Mouse (Mus musculus) midbrain, embryonic 15.5 days (tissue): ENCODE measurements at regions not wholly inside any gene's neighbourhood (a gene's known extent, or its start where the extent isn't known, plus 50 kb on each side); places are given as distances from the start of the nearest gene placed in this dataset.

Experiments
- ATAC-seq: fragments of 200-750 bp; cut with Nextera tagmentation; replicated peaks from 2 replicates; pipeline ENCODE4 v1.8.0; 2017; ENCODE audit warnings: moderate TSS enrichment
- H3K27ac ChIP-seq: fragments of 300-500 bp; sonication (generic); 2 replicates; pipeline ENCODE4 v1.5.1; 2015; ENCODE audit warnings: mild to moderate bottlenecking, inconsistent platforms
- H3K27me3 ChIP-seq: fragments of 300-500 bp; sonication (generic); replicated peaks from 2 replicates; pipeline ENCODE4 v1.6.1; 2015; ENCODE audit warnings: inconsistent platforms
- H3K36me3 ChIP-seq: fragments of 300-500 bp; sonication (generic); replicated peaks from 2 replicates; pipeline ENCODE4 v1.6.1; 2015; ENCODE audit warnings: inconsistent platforms
- H3K4me1 ChIP-seq: fragments of 300-500 bp; sonication (generic); 2 replicates; pipeline ENCODE4 v1.6.1; 2015; ENCODE audit warnings: inconsistent platforms
- H3K4me2 ChIP-seq: fragments of 300-500 bp; sonication (generic); 2 replicates; pipeline ENCODE4 v1.6.1; 2015; ENCODE audit warnings: inconsistent platforms, mild to moderate bottlenecking, moderate library complexity
- H3K4me3 ChIP-seq: fragments of 300-500 bp; sonication (generic); 2 replicates; pipeline ENCODE4 v1.5.1; 2015; ENCODE audit warnings: mild to moderate bottlenecking, inconsistent platforms
- H3K9ac ChIP-seq: fragments of 300-500 bp; sonication (generic); 2 replicates; pipeline ENCODE4 v1.6.1; 2015; ENCODE audit warnings: mild to moderate bottlenecking, inconsistent platforms
- H3K9me3 ChIP-seq: fragments of 300-500 bp; sonication (generic); 2 replicates; pipeline ENCODE4 v1.6.1; 2016; ENCODE audit warnings: inconsistent platforms
- WGBS: fragments of 180-500 bp; shearing (Covaris S2); methylation state at CpG from one replicate; pipeline ENCODE4 v1.1.7; 2015; ENCODE audit warnings: mixed read lengths; 5-methylcytosine and 5-hydroxymethylcytosine counted together

DNA sequence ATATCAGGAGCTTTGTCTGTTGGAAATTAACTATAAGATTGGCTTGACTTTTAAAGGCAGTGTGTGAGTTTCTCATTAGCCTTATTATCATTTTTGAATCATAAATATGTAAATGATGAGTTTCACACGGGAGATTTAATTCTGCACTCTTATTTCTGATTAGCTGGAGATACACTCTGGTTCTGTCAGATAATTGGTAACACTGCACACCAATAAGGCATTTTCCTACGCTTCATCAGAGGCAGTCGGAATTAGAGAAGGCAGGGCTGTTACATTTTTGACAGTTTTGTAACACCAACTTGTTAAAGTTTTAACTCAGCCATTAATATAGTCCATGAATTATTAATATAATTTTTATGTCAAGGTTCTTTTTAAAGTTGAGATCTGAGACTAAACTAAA lies 347.3 kb downstream of the Zfp352 start:
- Histone ChIP-seq H3K4me3 (no peak overlapping the region), H3K27ac (no peak overlapping the region), H3K9me3 (no peaks in the 10 kb centered on the region), H3K4me2 (no peak overlapping the region), H3K27me3 (no peaks in the 10 kb centered on the region), H3K36me3 (no peaks in the 10 kb centered on the region), H3K9ac (no peak overlapping the region), H3K4me1 (no peaks in the 10 kb centered on the region)
- ATAC-seq, result peak; percentile 75
- WGBS, result 53% methylated on average over 3 of the region's 3 CpGs

DNA sequence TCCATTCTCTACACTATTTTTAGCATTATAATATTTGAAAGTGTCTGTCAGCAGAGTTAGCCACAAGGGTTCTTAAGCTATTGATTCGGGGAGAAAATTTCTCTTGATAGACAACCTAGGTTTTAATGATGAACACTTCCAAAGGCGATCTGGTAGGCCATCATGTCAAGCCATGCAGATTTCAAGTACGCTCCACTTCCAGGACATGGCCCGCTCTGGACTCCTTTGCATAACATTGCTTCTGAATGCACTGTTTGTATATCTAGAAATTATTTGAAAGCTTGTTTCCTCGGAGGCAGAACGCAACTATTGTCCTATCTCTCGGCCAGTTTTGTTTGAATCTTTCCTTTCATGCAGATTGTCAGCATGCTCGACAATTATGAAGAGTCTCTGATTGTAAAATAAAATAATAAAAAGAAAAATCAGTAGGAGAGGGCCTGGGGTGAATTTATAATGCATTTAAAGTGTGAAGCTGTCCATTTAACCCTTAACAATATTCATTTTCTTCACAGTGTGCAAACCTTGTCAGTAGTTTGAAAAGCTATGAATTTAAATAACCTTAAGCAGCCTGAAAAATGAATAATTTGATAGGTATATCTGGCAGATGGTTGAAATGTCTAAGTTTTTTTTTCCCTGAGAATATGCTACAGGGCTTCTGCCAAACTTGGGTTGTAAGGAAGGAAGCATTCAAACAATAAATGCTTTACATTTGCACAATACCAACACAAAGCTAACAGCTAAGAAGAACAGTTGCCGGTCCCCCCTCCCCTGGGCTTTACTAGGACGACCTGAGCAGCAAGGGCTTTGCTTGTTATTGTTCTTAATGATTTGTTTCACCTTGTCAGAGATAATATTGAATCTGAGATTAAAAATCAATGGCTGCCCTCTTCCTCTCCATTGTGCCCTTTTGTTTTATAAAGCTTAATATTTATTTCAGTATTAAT lies 357.8 kb downstream of the Zfp352 start:
- H3K27ac ChIP-seq, result no peak overlapping the region
- no peak overlapping the region for H3K4me3 ChIP-seq
- no peaks in the 10 kb centered on the region for H3K36me3 ChIP-seq
- ATAC-seq, result peak; percentile 72; the same call in 1 of the 2 replicates
- H3K27me3 ChIP-seq, result no peaks in the 10 kb centered on the region
- no peaks in the 10 kb centered on the region for H3K9me3 ChIP-seq
- no peak overlapping the region for H3K4me2 ChIP-seq
- no peak overlapping the region for H3K9ac ChIP-seq
- WGBS, result 57% methylated on average over 10 of the region's 10 CpGs
- H3K4me1 ChIP-seq, result peaks cover 4% of the 10 kb centered on the region; the same call in 1 of the 2 replicates

DNA sequence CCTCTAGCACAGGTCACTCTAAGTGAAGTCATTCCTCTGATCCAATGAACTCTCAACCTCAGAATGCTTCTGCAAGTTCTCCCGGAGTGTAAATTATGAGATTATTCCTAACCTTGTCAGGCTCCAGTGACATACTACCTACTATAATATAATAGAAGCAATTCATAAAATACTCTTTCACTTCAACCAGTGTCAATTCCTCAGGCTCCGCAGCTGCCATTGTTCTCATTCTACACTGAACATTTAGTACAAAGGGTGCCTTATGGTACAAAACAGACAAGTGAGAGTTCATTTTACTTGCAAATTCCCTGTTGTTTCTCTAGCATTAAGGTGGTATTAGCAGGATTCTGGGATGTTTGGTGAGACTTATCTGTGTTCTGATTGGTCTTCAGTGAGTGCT lies 379.7 kb downstream of the Zfp352 start:
- Histone ChIP-seq H3K27ac (no peak overlapping the region), H3K4me2 (no peak overlapping the region), H3K4me3 (no peak overlapping the region), H3K9ac (no peak overlapping the region), H3K27me3 (no peaks in the 10 kb centered on the region), H3K4me1 (no peaks in the 10 kb centered on the region), H3K9me3 (no peaks in the 10 kb centered on the region), H3K36me3 (no peaks in the 10 kb centered on the region)
- 25% methylated on average over 2 of the region's 2 CpGs for WGBS
- ATAC-seq, result no peak

DNA sequence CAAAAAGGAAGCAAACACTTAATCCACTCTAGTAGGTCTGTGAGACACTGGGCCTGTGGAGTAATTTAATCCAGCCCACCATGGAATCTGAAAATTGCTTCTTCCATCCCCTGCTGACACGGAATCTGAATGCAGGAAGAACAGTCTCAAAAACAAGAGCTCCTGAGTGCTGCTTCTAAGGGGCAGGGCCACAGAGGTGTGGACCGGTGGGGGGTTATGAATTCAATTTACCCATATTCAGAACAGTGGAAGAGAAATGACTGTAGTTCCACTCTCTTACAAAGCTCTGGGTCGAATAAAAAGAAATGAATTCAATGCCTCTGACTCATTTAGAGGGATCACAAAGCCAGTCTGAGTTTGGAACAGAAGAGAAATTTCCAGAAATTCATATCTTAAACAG lies 390.3 kb downstream of the Zfp352 start:
- Histone ChIP-seq H3K9me3 (no peaks in the 10 kb centered on the region), H3K4me2 (no peak overlapping the region), H3K4me1 (no peaks in the 10 kb centered on the region), H3K4me3 (no peak overlapping the region), H3K9ac (no peak overlapping the region), H3K27me3 (no peaks in the 10 kb centered on the region), H3K36me3 (no peaks in the 10 kb centered on the region), H3K27ac (no peak overlapping the region)
- no peak for ATAC-seq
- 27% methylated on average over 3 of the region's 3 CpGs for WGBS

DNA sequence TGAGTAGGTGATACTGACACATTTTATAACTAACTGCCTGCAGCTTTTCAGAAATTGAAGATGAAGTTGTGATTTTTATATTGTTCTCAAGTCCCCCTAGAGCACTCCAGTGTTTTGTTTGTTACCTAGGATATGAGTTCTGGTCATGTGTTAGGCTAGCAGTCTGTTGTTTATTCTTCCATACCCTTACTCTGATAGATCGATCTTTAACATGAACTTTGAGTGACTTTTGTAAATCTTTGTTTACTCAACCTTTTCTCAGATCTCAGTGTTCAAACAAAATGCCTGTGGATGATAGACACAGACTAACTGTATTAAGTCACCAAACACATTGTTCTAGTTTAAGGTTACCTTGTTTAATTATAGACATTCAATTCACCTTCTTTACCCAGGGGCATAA lies 409.3 kb downstream of the Zfp352 start:
- H3K27ac ChIP-seq, result no peak overlapping the region
- no peaks in the 10 kb centered on the region for H3K27me3 ChIP-seq
- no peak overlapping the region for H3K4me3 ChIP-seq
- WGBS, result 84% methylated on average over 1 of the region's 1 CpGs
- H3K9ac ChIP-seq, result no peak overlapping the region
- no peaks in the 10 kb centered on the region for H3K4me1 ChIP-seq
- ATAC-seq, result no peak
- H3K4me2 ChIP-seq, result no peak overlapping the region
- H3K36me3 ChIP-seq, result no peaks in the 10 kb centered on the region
- H3K9me3 ChIP-seq, result no peaks in the 10 kb centered on the region

DNA sequence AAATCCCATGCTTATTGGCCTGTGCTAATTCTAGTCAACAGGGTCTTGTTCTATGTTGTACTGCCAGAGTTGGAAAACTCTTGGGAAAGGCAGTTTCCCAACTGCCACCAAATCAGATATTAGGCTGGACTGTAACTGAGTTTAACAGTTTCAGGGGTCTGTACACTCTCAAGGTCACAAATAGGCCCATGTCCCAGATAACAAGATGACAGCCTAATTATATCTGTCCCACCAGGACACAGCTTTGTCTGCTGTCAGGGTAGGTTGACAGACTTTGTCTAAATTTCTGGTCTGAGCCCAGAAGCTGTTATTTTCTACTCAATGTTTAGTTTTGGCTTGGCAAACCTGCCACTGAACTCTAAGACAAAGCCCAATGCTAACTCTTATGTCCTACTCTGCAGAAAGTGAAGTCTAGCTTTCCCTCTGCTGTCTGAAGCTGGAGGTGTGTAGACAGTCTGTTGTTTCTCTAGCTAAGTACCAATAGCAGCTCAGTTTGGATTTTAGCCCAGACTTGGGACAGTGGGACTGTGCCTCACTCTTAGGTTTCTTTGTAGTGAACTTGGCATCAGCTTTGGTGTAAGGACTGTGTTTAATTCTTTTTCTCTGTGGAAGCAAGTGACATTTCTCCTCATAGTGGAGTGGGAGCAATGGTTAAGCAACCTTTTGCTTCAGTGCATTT lies 453.8 kb downstream of the Zfp352 start:
- peak; percentile 67; the same call in 1 of the 2 replicates for ATAC-seq
- Histone ChIP-seq H3K4me3 (no peak overlapping the region), H3K27me3 (no peaks in the 10 kb centered on the region), H3K36me3 (no peaks in the 10 kb centered on the region), H3K9ac (no peak overlapping the region), H3K4me2 (no peak overlapping the region), H3K4me1 (no peaks in the 10 kb centered on the region), H3K9me3 (no peaks in the 10 kb centered on the region), H3K27ac (no peak overlapping the region)

DNA sequence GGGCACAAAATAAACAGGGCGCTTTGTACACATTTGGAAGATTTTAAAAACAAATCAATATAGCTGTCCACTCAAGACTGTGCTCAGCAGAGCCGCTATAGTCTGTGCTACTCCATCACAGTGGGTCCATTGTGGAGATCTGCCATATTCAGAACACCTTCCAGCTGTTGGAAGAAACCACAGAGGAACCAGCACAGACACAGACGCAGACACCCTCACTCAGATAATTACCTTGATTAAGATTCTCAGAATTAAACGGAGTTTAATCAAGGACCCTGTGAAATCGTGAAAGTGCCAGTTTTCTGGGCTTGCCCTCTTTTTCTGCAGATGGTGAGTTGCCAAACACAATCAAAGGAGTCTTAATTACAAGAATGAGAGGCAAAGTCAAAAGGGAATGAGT lies 478.3 kb downstream of the Zfp352 start:
- no peaks in the 10 kb centered on the region for H3K36me3 ChIP-seq
- no peaks in the 10 kb centered on the region for H3K27me3 ChIP-seq
- no peaks in the 10 kb centered on the region for H3K9me3 ChIP-seq
- no peak overlapping the region for H3K27ac ChIP-seq
- H3K9ac ChIP-seq, result no peak overlapping the region
- WGBS, result 80% methylated on average over 5 of the region's 5 CpGs
- no peak for ATAC-seq
- H3K4me2 ChIP-seq, result no peak overlapping the region
- no peak overlapping the region for H3K4me3 ChIP-seq
- H3K4me1 ChIP-seq, result no peaks in the 10 kb centered on the region

DNA sequence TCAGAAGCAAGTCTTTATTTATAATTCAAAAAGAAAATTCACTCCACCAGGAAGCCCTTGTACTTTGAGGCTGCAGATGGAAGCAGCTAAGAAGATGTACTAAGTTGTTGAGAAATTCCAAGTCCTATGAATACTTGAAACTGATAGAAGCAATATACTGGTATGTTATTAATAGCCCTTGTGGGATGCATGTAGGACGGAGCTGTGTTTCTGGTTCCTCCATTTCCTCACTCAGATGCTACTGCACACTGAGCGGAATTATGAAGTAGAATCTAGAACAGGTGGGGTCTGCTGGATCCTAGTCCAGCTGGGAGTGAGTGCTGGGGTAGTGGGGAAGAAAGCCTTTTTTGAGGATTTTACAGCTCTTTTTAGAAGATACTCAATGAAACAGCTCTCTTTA lies 510.5 kb downstream of the Zfp352 start:
- Histone ChIP-seq H3K9me3 (no peaks in the 10 kb centered on the region), H3K36me3 (no peaks in the 10 kb centered on the region), H3K4me3 (no peak overlapping the region), H3K4me2 (no peak overlapping the region), H3K9ac (no peak overlapping the region), H3K27ac (no peak overlapping the region), H3K4me1 (no peaks in the 10 kb centered on the region), H3K27me3 (no peaks in the 10 kb centered on the region)
- 95% methylated on average over 2 of the region's 2 CpGs for WGBS
- ATAC-seq, result no peak

DNA sequence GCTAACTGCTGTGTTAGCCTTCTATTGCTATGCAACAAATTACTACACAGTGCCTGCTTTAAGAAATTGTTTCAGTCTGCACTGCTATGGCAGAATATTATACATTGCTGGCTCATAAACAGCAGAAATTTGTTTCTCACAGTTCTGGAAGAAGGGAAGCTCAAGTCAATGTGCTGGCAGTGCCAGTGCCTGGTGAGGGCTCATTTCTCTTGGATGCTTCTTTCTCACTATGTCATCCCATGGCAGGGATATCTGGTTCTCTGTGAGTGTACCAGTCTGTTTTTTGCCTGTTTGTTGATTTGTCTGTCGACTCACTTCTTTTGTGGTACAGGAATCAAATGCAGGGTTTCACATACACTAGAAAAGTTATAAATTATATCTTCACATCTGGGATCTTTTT lies 516.2 kb downstream of the Zfp352 start:
- H3K4me3 ChIP-seq, result no peak overlapping the region
- no peaks in the 10 kb centered on the region for H3K9me3 ChIP-seq
- no peak overlapping the region for H3K27ac ChIP-seq
- H3K4me1 ChIP-seq, result no peaks in the 10 kb centered on the region
- H3K27me3 ChIP-seq, result no peaks in the 10 kb centered on the region
- H3K4me2 ChIP-seq, result no peak overlapping the region
- ATAC-seq, result no peak
- WGBS, result 80% methylated on average over 1 of the region's 1 CpGs
- H3K36me3 ChIP-seq, result no peaks in the 10 kb centered on the region
- H3K9ac ChIP-seq, result no peak overlapping the region

DNA sequence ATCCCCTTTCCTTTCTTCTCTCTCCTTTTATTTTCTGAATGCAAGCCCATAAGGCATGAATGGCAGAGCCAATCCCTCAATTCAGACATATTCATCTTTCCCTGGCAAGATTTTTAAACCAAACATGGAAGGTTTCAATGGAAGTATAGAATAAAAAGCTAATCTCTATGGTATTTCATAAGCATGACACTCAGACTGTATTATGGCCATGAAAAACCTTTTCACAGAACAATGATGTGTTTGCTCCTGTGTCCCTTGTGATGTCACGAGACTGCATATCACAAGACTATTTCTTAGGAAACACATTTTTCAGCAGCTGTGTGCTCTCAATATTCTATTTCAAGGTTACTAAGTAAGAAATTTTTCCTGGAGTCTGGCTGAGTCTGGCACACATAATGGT lies 525.5 kb downstream of the Zfp352 start:
- WGBS, result 20% methylated on average over 1 of the region's 1 CpGs
- H3K4me2 ChIP-seq, result no peak overlapping the region
- H3K27ac ChIP-seq, result no peak overlapping the region
- H3K4me3 ChIP-seq, result no peak overlapping the region
- no peak for ATAC-seq
- no peaks in the 10 kb centered on the region for H3K27me3 ChIP-seq
- no peak overlapping the region for H3K9ac ChIP-seq
- H3K9me3 ChIP-seq, result no peaks in the 10 kb centered on the region
- H3K36me3 ChIP-seq, result no peaks in the 10 kb centered on the region
- H3K4me1 ChIP-seq, result no peaks in the 10 kb centered on the region
